Mouse (Mus musculus): ENCODE data around the gene Krr1.
"Not testable (repeated sequence)": the region's sequence is repeated elsewhere in the genome, so short reads cannot be mapped to it uniquely, and the experiment has no call there.

Gene Krr1

GRCm38 (mm10) chr10:111977584-111977983 is 5.1 kb downstream of the Krr1 start:
- DNase-seq (ENCODE audit: low read depth, low spot score), result peak; percentile 18

DNA sequence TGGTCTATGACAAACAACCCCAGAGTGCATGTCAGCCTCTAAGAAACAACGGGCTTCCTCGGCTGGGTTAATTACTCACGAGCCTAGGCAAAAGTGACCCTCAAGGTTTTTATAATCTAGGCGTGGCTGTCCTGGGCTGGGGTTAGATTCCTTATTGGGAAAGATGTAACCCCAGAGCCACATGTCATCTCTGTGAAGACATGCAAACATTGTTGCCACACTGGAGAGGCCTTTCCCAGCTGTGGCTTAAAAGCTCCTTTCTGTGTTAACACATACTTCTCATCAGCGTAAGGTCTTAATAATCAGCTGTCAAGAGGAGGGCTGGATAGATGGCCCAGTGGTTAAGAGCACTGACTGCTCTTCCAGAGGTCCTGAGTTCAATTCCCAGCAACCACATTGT is 10.6 kb downstream of the Krr1 start:
- DNase-seq (ENCODE audit: low read depth, low spot score), result no peak

DNA sequence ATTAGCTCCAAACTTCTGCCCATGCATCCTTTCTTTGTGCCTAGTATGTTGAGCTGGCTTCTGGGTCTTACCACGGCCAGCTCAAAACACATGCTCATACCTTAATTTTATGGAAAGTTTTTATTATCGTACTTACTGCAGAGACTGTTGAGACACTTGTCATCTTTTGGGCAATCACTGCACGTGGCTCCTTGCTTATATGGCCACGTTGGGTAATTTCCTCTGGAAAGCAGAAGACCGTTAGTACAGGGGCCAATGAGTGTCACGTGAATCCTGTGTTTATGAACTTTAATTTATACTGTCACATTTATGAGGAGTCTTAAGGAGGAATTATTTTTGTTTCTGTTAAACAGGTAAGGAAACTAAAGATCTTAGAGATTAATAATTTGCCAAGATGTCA is 14.0 kb downstream of the Krr1 start:
- DNase-seq (ENCODE audit: low read depth, low spot score), result no peak

GRCm38 (mm10) chr10:111995803-111996548 is 23.5 kb downstream of the Krr1 start:
- no peak for DNase-seq (ENCODE audit: low read depth, low spot score)

- no peak for DNase-seq (ENCODE audit: low read depth, low spot score)
Measured at GRCm38 (mm10) chr10:111996549-111996904, 24.1 kb downstream of the Krr1 start.

DNA sequence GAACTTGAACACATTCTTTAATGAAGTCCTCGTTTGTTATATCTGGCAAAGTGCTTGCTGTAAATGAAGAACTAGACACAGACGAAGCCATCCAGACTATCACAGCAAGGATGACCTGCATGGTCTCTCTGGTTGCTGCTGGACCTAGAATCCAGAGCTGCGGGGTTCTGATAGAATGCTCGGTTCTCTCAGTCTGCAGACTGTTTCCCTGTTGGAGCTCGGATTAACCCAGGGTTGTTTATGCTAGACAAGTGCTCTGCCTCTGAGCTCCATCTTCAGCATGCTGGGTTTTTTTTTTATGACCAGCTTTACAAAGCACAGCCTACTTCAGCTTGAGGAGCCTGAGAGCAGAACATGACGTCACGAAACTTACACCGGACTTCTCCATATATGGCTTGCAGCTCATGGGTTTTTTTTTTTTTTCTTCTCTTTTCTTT is 24.5 kb downstream of the Krr1 start:
- DNase-seq (ENCODE audit: low read depth, low spot score), result no peak

DNA sequence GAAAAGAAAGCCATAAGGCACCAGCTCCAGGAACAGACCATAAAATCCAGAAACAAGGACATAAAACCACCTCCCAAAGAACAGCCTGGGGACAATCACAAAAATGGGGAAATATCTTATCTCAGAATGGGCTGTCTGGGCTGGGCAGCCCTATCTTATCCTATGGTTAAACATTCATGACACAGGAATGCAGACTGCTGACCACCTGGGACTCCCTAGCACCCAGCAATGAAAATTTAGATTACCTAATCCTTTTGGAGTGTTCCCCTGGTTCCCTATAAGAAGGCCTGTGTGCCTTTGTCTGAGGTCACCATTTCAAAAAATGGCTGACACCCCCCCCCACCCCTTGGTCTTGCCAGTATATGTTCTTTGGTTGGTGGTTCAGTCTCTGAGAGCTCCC is 25.2 kb downstream of the Krr1 start:
- DNase-seq (ENCODE audit: low read depth, low spot score), result no peak

DNA sequence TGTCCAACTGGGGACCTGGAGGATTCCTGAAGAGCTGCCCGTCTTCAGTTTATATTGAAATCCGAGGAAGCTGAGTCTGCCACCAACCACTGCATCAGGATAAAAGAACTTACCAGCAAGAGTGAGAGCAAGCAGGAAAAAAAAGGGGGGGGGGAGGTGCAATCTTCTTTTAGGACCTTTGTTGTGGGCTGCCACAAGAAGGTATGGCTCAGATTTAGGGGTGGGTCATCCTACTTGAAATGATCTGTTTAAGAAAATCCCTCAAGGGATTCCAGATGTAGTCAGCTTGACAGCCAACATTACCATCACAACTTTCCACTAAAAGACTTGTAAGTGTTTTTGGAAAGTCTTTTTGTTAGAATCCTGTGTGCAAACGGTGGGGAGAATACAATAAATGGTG is 27.3 kb downstream of the Krr1 start:
- DNase-seq (ENCODE audit: low read depth, low spot score), result no peak

GRCm38 (mm10) chr10:112000568-112000967 is 28.1 kb downstream of the Krr1 start:
- no peak for DNase-seq (ENCODE audit: low read depth, low spot score)

DNA sequence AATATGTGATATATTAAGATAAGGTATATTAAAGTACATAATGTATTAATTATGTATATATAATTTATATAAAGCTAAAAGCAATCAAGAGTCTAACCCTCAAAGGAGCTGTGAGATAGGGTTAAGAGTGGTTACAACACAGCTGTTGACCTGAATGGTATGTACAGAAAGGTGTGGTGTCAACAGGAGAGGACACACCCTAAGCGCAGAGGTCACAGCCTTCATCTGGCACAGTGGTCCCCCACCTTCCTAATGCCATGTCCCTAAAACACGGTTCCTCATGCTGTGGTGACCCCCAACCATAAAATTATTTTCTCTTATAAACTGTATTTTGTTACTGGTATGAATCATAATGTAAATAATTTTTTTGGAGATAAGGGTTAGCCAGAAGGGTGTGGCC is 28.9 kb downstream of the Krr1 start:
- DNase-seq (ENCODE audit: low read depth, low spot score), result no peak

GRCm38 (mm10) chr10:112001756-112002520 is 29.5 kb downstream of the Krr1 start:
- no peak for DNase-seq (ENCODE audit: low read depth, low spot score)

- no peak for DNase-seq (ENCODE audit: low read depth, low spot score)
Measured at GRCm38 (mm10) chr10:112002544-112003215, 30.2 kb downstream of the Krr1 start, which contains the start of gene Glipr1. Gene Glipr1, minus strand, starts transcription at chr10:112002631.

GRCm38 (mm10) chr10:112009511-112009910 is 37.0 kb downstream of the Krr1 start:
- DNase-seq (ENCODE audit: low read depth, low spot score), result not testable (repeated sequence)

- no peak for DNase-seq (ENCODE audit: low read depth, low spot score)
Measured at GRCm38 (mm10) chr10:112023585-112023984, 51.1 kb downstream of the Krr1 start.

- not testable (repeated sequence) for DNase-seq (ENCODE audit: low read depth, low spot score)
Measured at GRCm38 (mm10) chr10:112028689-112029088, 56.2 kb downstream of the Krr1 start.

Data from brain, embryonic 18.5 days (tissue).